20 mouse cellular contexts compared by ENCODE assay signal in the genomic region with DNA sequence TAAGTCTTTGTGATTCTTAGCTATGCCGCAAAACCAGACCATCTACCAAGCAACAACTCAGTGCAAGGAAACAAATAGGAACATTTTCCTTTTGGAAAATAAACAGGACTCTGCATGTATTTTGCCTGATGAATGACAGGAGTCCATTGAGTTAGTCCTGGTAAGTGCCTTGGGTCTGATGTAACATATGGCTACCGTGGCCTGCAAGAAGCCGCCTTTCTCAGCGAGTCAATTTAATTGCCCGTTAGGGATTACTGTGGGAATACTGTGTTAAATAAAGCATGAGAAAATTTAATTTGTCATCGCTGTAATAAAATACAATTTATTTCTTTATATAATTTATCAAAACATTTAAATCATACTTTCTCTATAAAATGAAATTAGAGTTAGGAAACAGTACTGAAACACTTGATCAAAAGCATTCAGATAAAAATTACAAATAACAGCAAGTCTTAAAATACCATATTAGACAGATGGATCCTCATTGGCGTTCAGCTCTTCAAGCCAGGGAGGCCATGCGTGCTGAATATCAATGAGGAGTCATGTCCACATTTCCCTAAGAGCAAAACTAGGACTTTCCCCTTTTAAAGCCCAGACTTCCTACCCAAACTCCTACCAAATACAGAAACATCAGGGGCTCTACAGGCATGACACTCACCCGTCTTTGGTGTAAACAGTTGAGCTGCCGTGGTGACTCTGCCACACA. TPM values are rescaled to one million over a fixed set of nuclear protein-coding genes. Genes with fewer than 3 reads are reported as not detected.
DNase-seq lines count a peak whose midpoint lies in the region; ATAC-seq lines count a peak whose summit lies in the region.
"Had no signal": no experiment of that assay in that cellular context is flagged by ENCODE, and none has a peak within 500 bp of the region (broad histone marks: within the 10 kb centered on the region; RNA-seq: fewer than 3 reads in every experiment).

No protein-coding gene starts in this region.

- 70% methylated on average over 10 of the region's 10 CpGs for WGBS in hindbrain, embryonic 12.5 days
- whole genome bisulfite sequencing in hindbrain, embryonic 10.5 days = 78% methylated on average over 10 of the region's 10 CpGs
- 48% methylated on average over 10 of the region's 10 CpGs for WGBS in hindbrain, embryonic 14.5 days
- WGBS in neural tube, embryonic 14.5 days = 44% methylated on average over 10 of the region's 10 CpGs

- 0 out of 2 replicates have a peak, but pooled peaks cover 2% of the 10 kb centered on the region for H3K27me3 ChIP-seq in hindbrain, embryonic 12.5 days
- H3K27me3 ChIP-seq in hindbrain, embryonic 10.5 days (ENCODE audit: insufficient read depth, poor library complexity, severe bottlenecking) = no peaks in the 10 kb centered on the region
- H3K27me3 ChIP-seq in hindbrain, embryonic 14.5 days (ENCODE audit: control insufficient read depth, insufficient read depth, low read length) = no peaks in the 10 kb centered on the region
- no peaks in the 10 kb centered on the region for H3K27me3 ChIP-seq in neural tube, embryonic 14.5 days (ENCODE audit: control insufficient read depth, insufficient read depth, low read length)
- H3K27me3 ChIP-seq: megakaryocyte, embryonic 14.5 days; Patski had no signal

- H3K4me2 ChIP-seq in hindbrain, embryonic 12.5 days (replicated peaks) = no peak overlapping the region
- no peak overlapping the region for H3K4me2 ChIP-seq in hindbrain, embryonic 14.5 days (replicated peaks)
- H3K4me2 ChIP-seq in neural tube, embryonic 14.5 days (ENCODE audit: low read depth, low read length) = no peak overlapping the region

- H3K4me1 ChIP-seq in hindbrain, embryonic 12.5 days = 0 out of 2 replicates have a peak, but pooled peaks cover 2% of the 10 kb centered on the region
- no peaks in the 10 kb centered on the region; the same call in 1 of the 2 replicates for H3K4me1 ChIP-seq in hindbrain, embryonic 10.5 days (replicated peaks)
- peaks cover 17% of the 10 kb centered on the region; the same call in 1 of the 2 replicates for H3K4me1 ChIP-seq in hindbrain, embryonic 14.5 days (replicated peaks; ENCODE audit: control insufficient read depth, insufficient read depth, low read length)
- H3K4me1 ChIP-seq in neural tube, embryonic 14.5 days (ENCODE audit: control insufficient read depth, insufficient read depth, low read length) = no peaks in the 10 kb centered on the region; the same call in 1 of the 2 replicates

- no peaks in the 10 kb centered on the region for H3K36me3 ChIP-seq in hindbrain, embryonic 12.5 days
- no peaks in the 10 kb centered on the region for H3K36me3 ChIP-seq in hindbrain, embryonic 10.5 days
- no peaks in the 10 kb centered on the region for H3K36me3 ChIP-seq in hindbrain, embryonic 14.5 days (replicated peaks; ENCODE audit: control insufficient read depth, insufficient read depth)
- H3K36me3 ChIP-seq in neural tube, embryonic 14.5 days (ENCODE audit: control insufficient read depth, insufficient read depth, low read length) = no peaks in the 10 kb centered on the region

- H3K27ac ChIP-seq in hindbrain, embryonic 12.5 days = peak overlapping the region; percentile 32
- no peak overlapping the region for H3K27ac ChIP-seq in hindbrain, embryonic 10.5 days
- H3K27ac ChIP-seq in hindbrain, embryonic 14.5 days = peak overlapping the region; percentile 43; the same call in 1 of the 2 replicates
- H3K27ac ChIP-seq in neural tube, embryonic 14.5 days (ENCODE audit: low read depth, low read length) = 0 out of 2 replicates have a peak overlapping the region, but pooled peaks have one; percentile 8

- DNase-seq in hindbrain, embryonic 10.5 days (ENCODE audit: low spot score) = no peak
- peak; percentile 9 for DNase-seq in Muller cell, postnatal 12 days (ENCODE audit: inconsistent ontology term)
- DNase-seq in hindbrain, embryonic 14.5 days (ENCODE audit: low spot score) = peak; percentile 34
- DNase-seq in embryo, embryonic 10.5 days (ENCODE audit: low spot score) = no peak
- no peak for DNase-seq in urinary bladder, adult 2 months (ENCODE audit: low spot score)
- DNase-seq: adrenal gland, postnatal 36 days; cerebellum, adult 9-11 months; heart, adult 18-20 months; kidney, adult 2 months; kidney, postnatal 14 days; liver; liver, postnatal 0 days; lung, postnatal 14 days; right cerebral cortex, postnatal 4 days; thymus, postnatal 25 days had no signal

- no peak overlapping the region for H3K4me3 ChIP-seq in hindbrain, embryonic 12.5 days
- no peak overlapping the region for H3K4me3 ChIP-seq in hindbrain, embryonic 10.5 days
- H3K4me3 ChIP-seq in hindbrain, embryonic 14.5 days (replicated peaks; ENCODE audit: low read length) = no peak overlapping the region
- H3K4me3 ChIP-seq in neural tube, embryonic 14.5 days (ENCODE audit: low read depth, low read length) = no peak overlapping the region
- H3K4me3 ChIP-seq: megakaryocyte, embryonic 14.5 days had no signal

- H3K9ac ChIP-seq in hindbrain, embryonic 12.5 days = no peak overlapping the region
- no peak overlapping the region for H3K9ac ChIP-seq in hindbrain, embryonic 14.5 days
- H3K9ac ChIP-seq in neural tube, embryonic 14.5 days (replicated peaks; ENCODE audit: low read depth, low read length) = no peak overlapping the region
- H3K9ac ChIP-seq: liver, postnatal 0 days had no signal

- no peak for ATAC-seq in hindbrain, embryonic 12.5 days (ENCODE audit: low FRiP score)
- no peak; the same call in 1 of the 2 replicates for ATAC-seq in hindbrain, embryonic 14.5 days (ENCODE audit: low FRiP score)
- 0 out of 2 replicates have a peak, but pooled peaks have one; percentile 57 for ATAC-seq in neural tube, embryonic 14.5 days (ENCODE audit: low read depth)
- ATAC-seq: activated CD4-positive, CD25-positive, alpha-beta regulatory T cell, adult 4 months; liver, postnatal 0 days; Patski had no signal

- H3K9me3 ChIP-seq in hindbrain, embryonic 12.5 days (replicated peaks) = no peaks in the 10 kb centered on the region
- no peaks in the 10 kb centered on the region for H3K9me3 ChIP-seq in hindbrain, embryonic 10.5 days
- H3K9me3 ChIP-seq in hindbrain, embryonic 14.5 days (ENCODE audit: control insufficient read depth, low read length) = no peaks in the 10 kb centered on the region
- H3K9me3 ChIP-seq in neural tube, embryonic 14.5 days (ENCODE audit: control insufficient read depth, low read length) = no peaks in the 10 kb centered on the region

RNA-seq across cellular contexts. Expression of a gene that starts 7.3 kb away (rescaled TPM):
- 40.3 and 41.1 TPM in 2 replicates for polyA plus RNA-seq in hindbrain, embryonic 12.5 days (2016; fragmentation: Nextera tagmentation; extraction: Ambion mirVana)
- polyA plus RNA-seq in hindbrain, embryonic 10.5 days (2016; fragmentation: Nextera tagmentation; extraction: Ambion mirVana) = 47.8 and 56.1 TPM in 2 replicates
- polyA plus RNA-seq in hindbrain, embryonic 14.5 days (2014; fragmentation: Nextera tagmentation; extraction: Ambion mirVana) = 39.5 and 41.8 TPM in 2 replicates
- 40.5 and 47.7 TPM in 2 replicates for polyA plus RNA-seq in neural tube, embryonic 14.5 days (2014; fragmentation: Nextera tagmentation; extraction: Ambion mirVana)
- 16.4 and 16.7 TPM in 2 replicates for polyA plus RNA-seq in urinary bladder, adult 2 months (2012; rRNA removed)

Comparison
In these comparisons a context has a peak if more than half of its experiments do, and no peak if none do; other contexts are left out.
1. DNase-seq: peak in Muller cell, postnatal 12 days (single experiment) and hindbrain, embryonic 14.5 days (single experiment); none in hindbrain, embryonic 10.5 days (single experiment), embryo, embryonic 10.5 days (single experiment) and urinary bladder, adult 2 months (single experiment).